Mouse (Mus musculus): Measurements from ENCODE around the gene Dgka.

Dgka gene

DNA sequence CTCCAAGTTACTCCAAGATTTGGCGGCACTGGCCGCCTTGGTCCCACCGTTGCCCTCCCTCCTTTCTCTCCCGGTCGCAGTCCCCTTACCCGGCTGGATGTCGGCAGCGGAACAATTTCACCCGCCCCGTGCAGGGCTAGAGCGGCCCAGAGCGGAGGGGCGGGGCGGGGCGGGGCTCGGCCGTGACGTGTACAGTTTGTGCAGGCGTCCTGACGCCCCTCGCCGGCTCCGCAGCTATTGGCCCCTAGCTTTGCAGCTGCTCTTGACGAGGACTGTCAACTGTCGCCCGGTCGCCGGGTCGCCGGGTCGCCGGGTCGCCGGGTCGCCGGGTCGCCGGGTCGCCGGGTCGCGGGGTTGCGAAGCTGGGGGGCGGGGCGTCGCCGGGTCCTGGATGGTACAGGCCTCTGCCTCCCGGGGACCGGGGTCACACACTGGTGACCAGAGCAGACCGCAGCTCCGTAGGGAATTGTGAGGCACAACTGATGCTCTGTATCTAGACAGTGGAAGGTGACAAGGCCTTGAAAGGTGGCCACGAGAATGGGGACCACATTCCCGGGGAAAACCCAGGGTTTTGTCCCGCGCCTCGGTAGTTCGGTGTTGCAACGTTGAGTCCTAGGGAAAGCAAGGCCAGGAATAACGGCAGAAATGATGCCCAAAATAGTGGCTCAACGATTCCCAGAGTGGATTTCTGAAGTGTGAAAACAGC, 70.7 kb downstream of the Dgka start, which contains the start of gene Suox:
Gene Suox (minus strand): TSS at position 311 of the 706 bp plus-strand sequence.
- DNase-seq (ENCODE audit: low read depth in 1 of 2, low spot score in 2 of 2): peak; percentile 20 to 50

DNA sequence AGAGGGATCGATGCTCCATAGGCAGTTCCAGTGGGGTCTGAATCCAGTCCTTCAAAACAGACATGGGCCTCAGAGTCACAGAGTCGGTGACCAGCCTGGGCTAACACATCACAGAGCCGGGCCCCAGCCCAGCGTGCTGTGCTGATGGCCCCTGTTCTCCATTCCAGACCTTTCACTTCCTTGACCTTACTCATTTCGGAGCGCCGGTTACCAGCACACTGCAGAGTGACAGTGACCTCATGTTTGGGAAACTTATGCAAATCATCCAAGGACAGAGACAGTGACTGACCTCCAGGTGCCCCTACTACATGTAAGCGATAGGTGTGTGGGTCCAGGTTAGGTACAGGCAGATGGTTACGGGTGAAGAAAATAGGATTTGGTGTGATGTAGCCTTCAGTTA, 73.5 kb downstream of the Dgka start:
- DNase-seq (ENCODE audit: low read depth in 1 of 2, low spot score in 2 of 2): no peak

Measured in monocyte, adult 2 months (primary cell).